Mouse (Mus musculus) monocyte, adult 2 months (primary cell): ENCODE results near the gene Apoc2.

Experiments used
- DNase-seq, 2 experiments: peaks; one replicate each; pipeline ENCODE4 v3.0.0; 2022; ENCODE audit warnings: low spot score in 2 of 2, low read depth in 1 of 2

Gene Apoc2

GRCm38 (mm10) chr7:19677872-19678271 is at the start of gene Apoc2:
Apoc2 (minus strand) TSS chr7:19677941.
- DNase-seq = no peak

- DNase-seq = no peak
Observed at GRCm38 (mm10) chr7:19726541-19726940, 48.8 kb upstream of the Apoc2 start.

- DNase-seq = no peak
Observed at GRCm38 (mm10) chr7:19724167-19724566, 46.4 kb upstream of the Apoc2 start.

GRCm38 (mm10) chr7:19722754-19723195 is 45.0 kb upstream of the Apoc2 start:
- no peak for DNase-seq

GRCm38 (mm10) chr7:19719200-19719599 is 41.5 kb upstream of the Apoc2 start:
- DNase-seq = no peak

- no peak for DNase-seq
Observed at GRCm38 (mm10) chr7:19718297-19718952, 40.7 kb upstream of the Apoc2 start.

GRCm38 (mm10) chr7:19717346-19717745 is 39.6 kb upstream of the Apoc2 start:
- no peak for DNase-seq

- DNase-seq = no peak
Observed at GRCm38 (mm10) chr7:19716822-19717221, 39.1 kb upstream of the Apoc2 start.

- no peak for DNase-seq
Observed at GRCm38 (mm10) chr7:19716055-19716682, 38.4 kb upstream of the Apoc2 start.

- DNase-seq = peak; percentile 99 to 100
Observed at GRCm38 (mm10) chr7:19715239-19716054, 37.7 kb upstream of the Apoc2 start, which contains the start of gene Tomm40. Tomm40 (minus strand) TSS chr7:19715438.

- DNase-seq = no peak
Observed at GRCm38 (mm10) chr7:19714836-19715235, 37.1 kb upstream of the Apoc2 start.

- no peak for DNase-seq
Observed at GRCm38 (mm10) chr7:19713598-19713997, 35.9 kb upstream of the Apoc2 start.

GRCm38 (mm10) chr7:19713196-19713595 is 35.5 kb upstream of the Apoc2 start:
- DNase-seq = no peak

GRCm38 (mm10) chr7:19712414-19712813 is 34.7 kb upstream of the Apoc2 start:
- DNase-seq = no peak

GRCm38 (mm10) chr7:19710650-19711049 is 32.9 kb upstream of the Apoc2 start:
- DNase-seq = no peak

GRCm38 (mm10) chr7:19705271-19705670 is 27.5 kb upstream of the Apoc2 start:
- no peak for DNase-seq

GRCm38 (mm10) chr7:19704475-19704874 is 26.7 kb upstream of the Apoc2 start:
- no peak for DNase-seq

- DNase-seq = no peak
Observed at GRCm38 (mm10) chr7:19702859-19703555, 25.3 kb upstream of the Apoc2 start.

GRCm38 (mm10) chr7:19701069-19701761 is 23.5 kb upstream of the Apoc2 start:
- DNase-seq = peak in 1 of 2 experiments; percentile 38

GRCm38 (mm10) chr7:19700299-19701068 is 22.7 kb upstream of the Apoc2 start:
- DNase-seq = no peak
